Mouse (Mus musculus) small intestine, adult 2 months (tissue): ENCODE results near the gene Kras.

Source experiments
- CTCF ChIP-seq: fragments of 200-500 bp; IDR thresholded peaks from 2 replicates; pipeline ENCODE4 v1.5.1; 2012; ENCODE audit warnings: low read depth, mild to moderate bottlenecking, control low read depth, inconsistent platforms, low read length, moderate library complexity, mixed read lengths; ENCODE audit not compliant: insufficient replicate concordance, insufficient read length; ENCODE audit errors: extremely low read depth
- POLR2A ChIP-seq: fragments of 200-500 bp; IDR thresholded peaks from 2 replicates; pipeline ENCODE4 v1.6.1; 2012; ENCODE audit warnings: low read depth, mild to moderate bottlenecking, control low read depth, inconsistent platforms, low read length, moderate library complexity

DNA sequence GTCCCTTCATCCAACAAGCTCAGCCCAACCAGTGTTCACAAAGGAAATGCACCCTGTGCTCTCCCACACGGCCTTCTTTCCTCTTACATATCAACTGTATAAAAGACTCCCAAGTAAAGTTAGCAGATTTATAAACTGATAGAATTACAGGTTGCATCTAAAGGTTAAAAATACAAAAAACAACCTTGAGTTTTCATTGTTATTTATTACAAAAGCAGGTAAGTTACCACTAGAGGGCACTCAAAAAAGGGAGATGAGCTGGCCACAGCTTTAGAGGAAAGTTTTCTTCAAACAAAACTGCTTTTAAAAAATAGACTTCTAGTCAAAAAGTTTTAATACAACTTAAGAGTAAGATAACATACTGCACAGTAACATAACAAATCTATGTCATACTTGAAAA lies 7.5 kb downstream of the Kras start:
- TF ChIP-seq CTCF (no peak), POLR2A (no peak)
